Mouse (Mus musculus): ENCODE measurements at regions not wholly inside any gene's neighbourhood (a gene's known extent, or its start where the extent isn't known, plus 50 kb on each side); places are given as distances from the start of the nearest gene placed in this dataset.

GRCm38 (mm10) chrX:12813083-12813660 lies 51.3 kb upstream of the Med14 start:
- Histone ChIP-seq H3K4me3 (ENCODE audit: insufficient read depth, low read depth, low read length) (no peak overlapping the region), H3K79me2 (ENCODE audit: control insufficient read depth, insufficient read depth, low read length) (no peaks in the 10 kb centered on the region), H3K4me1 (ENCODE audit: control insufficient read depth, insufficient read depth, low read length) (no peaks in the 10 kb centered on the region), H3K9ac (ENCODE audit: low read depth, low read length) (no peak overlapping the region), H3K27me3 (ENCODE audit: control insufficient read depth, insufficient read depth, low read length) (no peaks in the 10 kb centered on the region), H3K36me3 (ENCODE audit: control insufficient read depth, insufficient read depth, low read length) (no peaks in the 10 kb centered on the region), H3K27ac (replicated peaks; ENCODE audit: insufficient read depth, low read depth, low read length) (no peak overlapping the region)
- TF ChIP-seq POLR2A (IDR thresholded peaks at IDR 0.05; ENCODE audit: extremely low read depth, insufficient read depth, low read length) (no peak), CTCF (IDR thresholded peaks at IDR 0.05; ENCODE audit: low read depth, low read length) (no peak)
- 88% methylated on average over 6 of the region's 6 CpGs for WGBS
- DNase-seq (ENCODE audit: extremely low read depth, low read depth, low spot score) = peak; percentile 31

Data from liver, adult 2 months (tissue).